Mouse (Mus musculus): ENCODE measurements at regions not wholly inside any gene's neighbourhood (a gene's known extent, or its start where the extent isn't known, plus 50 kb on each side); places are given as distances from the start of the nearest gene placed in this dataset.

GRCm38 (mm10) chr4:124332974-124333373 is 277.6 kb downstream of the 3100002H09Rik start:
- no peak overlapping the region for H3K27ac ChIP-seq (ENCODE audit: low read depth)
- no peak overlapping the region for H3K9ac ChIP-seq (ENCODE audit: low read length)
- H3K4me3 ChIP-seq (ENCODE audit: low read depth, low read length) = no peak overlapping the region
- H3K9me3 ChIP-seq (ENCODE audit: control insufficient read depth, low read length) = no peaks in the 10 kb centered on the region
- H3K27me3 ChIP-seq (replicated peaks; ENCODE audit: control insufficient read depth, insufficient read depth, low read length) = no peaks in the 10 kb centered on the region
- 72% methylated on average over 2 of the region's 2 CpGs for WGBS
- ATAC-seq (replicated peaks; ENCODE audit: low FRiP score, low TSS enrichment, low read depth) (no peak), DNase-seq (ENCODE audit: low spot score) (no peak)
- no peaks in the 10 kb centered on the region for H3K36me3 ChIP-seq (ENCODE audit: control insufficient read depth, insufficient read depth, low read length)
- H3K4me1 ChIP-seq (replicated peaks; ENCODE audit: control insufficient read depth, insufficient read depth, low read length) = no peaks in the 10 kb centered on the region
- no peak overlapping the region for H3K4me2 ChIP-seq (ENCODE audit: low read length)

GRCm38 (mm10) chr4:124332416-124332815 is 278.2 kb downstream of the 3100002H09Rik start:
- Histone ChIP-seq H3K27me3 (replicated peaks; ENCODE audit: control insufficient read depth, insufficient read depth, low read length) (no peaks in the 10 kb centered on the region), H3K4me2 (ENCODE audit: low read length) (no peak overlapping the region), H3K4me1 (replicated peaks; ENCODE audit: control insufficient read depth, insufficient read depth, low read length) (no peaks in the 10 kb centered on the region), H3K9me3 (ENCODE audit: control insufficient read depth, low read length) (no peaks in the 10 kb centered on the region), H3K27ac (ENCODE audit: low read depth) (no peak overlapping the region), H3K4me3 (ENCODE audit: low read depth, low read length) (no peak overlapping the region), H3K9ac (ENCODE audit: low read length) (no peak overlapping the region), H3K36me3 (ENCODE audit: control insufficient read depth, insufficient read depth, low read length) (no peaks in the 10 kb centered on the region)
- DNase-seq (ENCODE audit: low spot score) (no peak), ATAC-seq (replicated peaks; ENCODE audit: low FRiP score, low TSS enrichment, low read depth) (no peak)
- 83% methylated on average over 12 of the region's 12 CpGs for WGBS

GRCm38 (mm10) chr4:124329107-124329771 is 281.4 kb downstream of the 3100002H09Rik start:
- ATAC-seq (replicated peaks; ENCODE audit: low FRiP score, low TSS enrichment, low read depth) (no peak), DNase-seq (ENCODE audit: low spot score) (no peak)
- 79% methylated on average over 15 of the region's 15 CpGs for WGBS
- H3K27ac ChIP-seq (ENCODE audit: low read depth) = no peak overlapping the region
- H3K36me3 ChIP-seq (ENCODE audit: control insufficient read depth, insufficient read depth, low read length) = no peaks in the 10 kb centered on the region
- H3K9ac ChIP-seq (ENCODE audit: low read length) = no peak overlapping the region
- H3K4me1 ChIP-seq (replicated peaks; ENCODE audit: control insufficient read depth, insufficient read depth, low read length) = no peaks in the 10 kb centered on the region
- H3K4me3 ChIP-seq (ENCODE audit: low read depth, low read length) = no peak overlapping the region
- no peaks in the 10 kb centered on the region for H3K9me3 ChIP-seq (ENCODE audit: control insufficient read depth, low read length)
- H3K4me2 ChIP-seq (ENCODE audit: low read length) = no peak overlapping the region
- H3K27me3 ChIP-seq (replicated peaks; ENCODE audit: control insufficient read depth, insufficient read depth, low read length) = no peaks in the 10 kb centered on the region

GRCm38 (mm10) chr4:124326301-124326700 is 284.3 kb downstream of the 3100002H09Rik start:
- ATAC-seq (replicated peaks; ENCODE audit: low FRiP score, low TSS enrichment, low read depth) = no peak
- Histone ChIP-seq H3K9ac (ENCODE audit: low read length) (no peak overlapping the region), H3K27ac (ENCODE audit: low read depth) (no peak overlapping the region), H3K27me3 (replicated peaks; ENCODE audit: control insufficient read depth, insufficient read depth, low read length) (no peaks in the 10 kb centered on the region), H3K4me2 (ENCODE audit: low read length) (no peak overlapping the region), H3K36me3 (ENCODE audit: control insufficient read depth, insufficient read depth, low read length) (no peaks in the 10 kb centered on the region), H3K4me3 (ENCODE audit: low read depth, low read length) (no peak overlapping the region), H3K4me1 (replicated peaks; ENCODE audit: control insufficient read depth, insufficient read depth, low read length) (no peaks in the 10 kb centered on the region), H3K9me3 (ENCODE audit: control insufficient read depth, low read length) (no peaks in the 10 kb centered on the region)
- DNase-seq (ENCODE audit: low spot score) = no peak
- 93% methylated on average over 9 of the region's 9 CpGs for WGBS

- H3K4me2 ChIP-seq (ENCODE audit: low read length) = no peak overlapping the region
- no peaks in the 10 kb centered on the region for H3K4me1 ChIP-seq (replicated peaks; ENCODE audit: control insufficient read depth, insufficient read depth, low read length)
- no peak overlapping the region for H3K9ac ChIP-seq (ENCODE audit: low read length)
- H3K36me3 ChIP-seq (ENCODE audit: control insufficient read depth, insufficient read depth, low read length) = no peaks in the 10 kb centered on the region
- H3K4me3 ChIP-seq (ENCODE audit: low read depth, low read length) = no peak overlapping the region
- no peaks in the 10 kb centered on the region for H3K27me3 ChIP-seq (replicated peaks; ENCODE audit: control insufficient read depth, insufficient read depth, low read length)
- no peak overlapping the region for H3K27ac ChIP-seq (ENCODE audit: low read depth)
- 59% methylated on average over 3 of the region's 3 CpGs for WGBS
- no peak for DNase-seq (ENCODE audit: low spot score)
- H3K9me3 ChIP-seq (ENCODE audit: control insufficient read depth, low read length) = no peaks in the 10 kb centered on the region
- no peak for ATAC-seq (replicated peaks; ENCODE audit: low FRiP score, low TSS enrichment, low read depth)
These were observed 287.0 kb downstream of the 3100002H09Rik start for GRCm38 (mm10) chr4:124323589-124323988.

- no peak overlapping the region for H3K4me3 ChIP-seq (ENCODE audit: low read depth, low read length)
- ATAC-seq (replicated peaks; ENCODE audit: low FRiP score, low TSS enrichment, low read depth) (no peak), DNase-seq (ENCODE audit: low spot score) (no peak)
- 64% methylated on average over 7 of the region's 7 CpGs for WGBS
- H3K27ac ChIP-seq (ENCODE audit: low read depth) = no peak overlapping the region
- no peaks in the 10 kb centered on the region for H3K9me3 ChIP-seq (ENCODE audit: control insufficient read depth, low read length)
- H3K4me1 ChIP-seq (replicated peaks; ENCODE audit: control insufficient read depth, insufficient read depth, low read length) = no peaks in the 10 kb centered on the region
- H3K4me2 ChIP-seq (ENCODE audit: low read length) = no peak overlapping the region
- H3K9ac ChIP-seq (ENCODE audit: low read length) = no peak overlapping the region
- H3K36me3 ChIP-seq (ENCODE audit: control insufficient read depth, insufficient read depth, low read length) = no peaks in the 10 kb centered on the region
- no peaks in the 10 kb centered on the region for H3K27me3 ChIP-seq (replicated peaks; ENCODE audit: control insufficient read depth, insufficient read depth, low read length)
These were observed 289.4 kb downstream of the 3100002H09Rik start for GRCm38 (mm10) chr4:124321221-124321620.

- no peak overlapping the region for H3K9ac ChIP-seq (ENCODE audit: low read length)
- ATAC-seq (replicated peaks; ENCODE audit: low FRiP score, low TSS enrichment, low read depth) = no peak
- no peak overlapping the region for H3K4me2 ChIP-seq (ENCODE audit: low read length)
- H3K9me3 ChIP-seq (ENCODE audit: control insufficient read depth, low read length) = no peaks in the 10 kb centered on the region
- no peak overlapping the region for H3K4me3 ChIP-seq (ENCODE audit: low read depth, low read length)
- no peaks in the 10 kb centered on the region for H3K27me3 ChIP-seq (replicated peaks; ENCODE audit: control insufficient read depth, insufficient read depth, low read length)
- H3K36me3 ChIP-seq (ENCODE audit: control insufficient read depth, insufficient read depth, low read length) = no peaks in the 10 kb centered on the region
- DNase-seq (ENCODE audit: low spot score) = peak; percentile 77
- H3K4me1 ChIP-seq (replicated peaks; ENCODE audit: control insufficient read depth, insufficient read depth, low read length) = no peaks in the 10 kb centered on the region
- 10% methylated on average over 4 of the region's 4 CpGs for WGBS
- no peak overlapping the region for H3K27ac ChIP-seq (ENCODE audit: low read depth)
These were observed 293.6 kb downstream of the 3100002H09Rik start for GRCm38 (mm10) chr4:124317042-124317441.

GRCm38 (mm10) chr4:124311657-124312056 is 298.9 kb downstream of the 3100002H09Rik start:
- no peaks in the 10 kb centered on the region for H3K4me1 ChIP-seq (replicated peaks; ENCODE audit: control insufficient read depth, insufficient read depth, low read length)
- no peak overlapping the region for H3K9ac ChIP-seq (ENCODE audit: low read length)
- no peak for ATAC-seq (replicated peaks; ENCODE audit: low FRiP score, low TSS enrichment, low read depth)
- no peak overlapping the region for H3K4me3 ChIP-seq (ENCODE audit: low read depth, low read length)
- DNase-seq (ENCODE audit: low spot score) = no peak
- H3K4me2 ChIP-seq (ENCODE audit: low read length) = no peak overlapping the region
- no peak overlapping the region for H3K27ac ChIP-seq (ENCODE audit: low read depth)
- WGBS = 73% methylated on average over 5 of the region's 5 CpGs
- H3K9me3 ChIP-seq (ENCODE audit: control insufficient read depth, low read length) = no peaks in the 10 kb centered on the region
- no peaks in the 10 kb centered on the region for H3K27me3 ChIP-seq (replicated peaks; ENCODE audit: control insufficient read depth, insufficient read depth, low read length)
- H3K36me3 ChIP-seq (ENCODE audit: control insufficient read depth, insufficient read depth, low read length) = no peaks in the 10 kb centered on the region

GRCm38 (mm10) chr4:124310594-124310993 is 300.0 kb downstream of the 3100002H09Rik start:
- Histone ChIP-seq H3K4me3 (ENCODE audit: low read depth, low read length) (no peak overlapping the region), H3K27me3 (replicated peaks; ENCODE audit: control insufficient read depth, insufficient read depth, low read length) (no peaks in the 10 kb centered on the region), H3K36me3 (ENCODE audit: control insufficient read depth, insufficient read depth, low read length) (no peaks in the 10 kb centered on the region), H3K27ac (ENCODE audit: low read depth) (no peak overlapping the region), H3K9me3 (ENCODE audit: control insufficient read depth, low read length) (no peaks in the 10 kb centered on the region), H3K4me2 (ENCODE audit: low read length) (no peak overlapping the region), H3K4me1 (replicated peaks; ENCODE audit: control insufficient read depth, insufficient read depth, low read length) (no peaks in the 10 kb centered on the region), H3K9ac (ENCODE audit: low read length) (no peak overlapping the region)
- no peak for DNase-seq (ENCODE audit: low spot score)
- no peak for ATAC-seq (replicated peaks; ENCODE audit: low FRiP score, low TSS enrichment, low read depth)
- WGBS = 6% methylated on average over 10 of the region's 10 CpGs

Data from intestine, embryonic 14.5 days (tissue).